Mouse (Mus musculus) megakaryocyte, embryonic 14.5 days (primary cell): ENCODE data around the gene Phf10.
"Not testable (repeated sequence)": the region's sequence is repeated elsewhere in the genome, so short reads cannot be mapped to it uniquely, and the experiment has no call there.

Experiments used
- FLI1 ChIP-seq: IDR thresholded peaks from 2 replicates; pipeline ENCODE4 v1.6.1; 2012; ENCODE audit warnings: low read length, inconsistent platforms, mixed read lengths
- GATA1 ChIP-seq: IDR thresholded peaks from 3 replicates; pipeline ENCODE4 v1.6.1; 2012; ENCODE audit warnings: mixed read lengths, low read length, inconsistent platforms, borderline replicate concordance

DNA sequence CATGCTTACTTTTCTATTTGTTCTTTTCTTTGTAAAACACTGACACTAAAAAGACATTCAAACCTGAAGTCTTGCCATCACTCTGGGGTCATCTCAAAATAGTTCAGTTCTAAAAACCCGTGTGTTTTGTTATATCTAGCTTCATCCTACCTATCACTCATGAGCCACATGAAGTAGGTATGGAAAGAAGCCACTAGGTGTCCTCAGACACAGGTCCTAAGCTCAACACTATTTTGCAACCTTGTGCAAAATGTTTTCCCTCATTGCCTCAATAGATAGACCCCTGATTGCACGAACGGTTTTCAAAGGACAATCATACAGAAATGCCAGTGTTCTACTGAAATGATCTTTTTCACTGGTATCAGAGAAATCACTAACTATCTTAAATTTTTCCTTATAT, 48.0 kb upstream of the Phf10 start:
- not testable (repeated sequence) for TF ChIP-seq GATA1, FLI1
